Mouse (Mus musculus) thymus, postnatal 4 days (tissue): Measurements from ENCODE around the gene Slc25a5.

Experiments used
- DNase-seq: peaks from one replicate; pipeline ENCODE4 v3.0.0; 2021

Slc25a5 gene

GRCm38 (mm10) chrX:36803189-36803588 lies 7.7 kb downstream of the Slc25a5 start:
- peak; percentile 12 for DNase-seq

GRCm38 (mm10) chrX:36804196-36804595 lies 8.7 kb downstream of the Slc25a5 start:
- DNase-seq: no peak

GRCm38 (mm10) chrX:36805466-36806235 lies 10.2 kb downstream of the Slc25a5 start:
- DNase-seq: no peak

GRCm38 (mm10) chrX:36807360-36808317 lies 12.2 kb downstream of the Slc25a5 start:
- peak; percentile 86 for DNase-seq

GRCm38 (mm10) chrX:36808318-36808683 lies 12.8 kb downstream of the Slc25a5 start:
- DNase-seq: no peak

- peak; percentile 57 for DNase-seq
These were observed 15.9 kb downstream of the Slc25a5 start for GRCm38 (mm10) chrX:36811377-36811776.

- no peak for DNase-seq
These were observed 18.8 kb downstream of the Slc25a5 start for GRCm38 (mm10) chrX:36814161-36814836.

- DNase-seq: no peak
These were observed 19.6 kb downstream of the Slc25a5 start for GRCm38 (mm10) chrX:36815022-36815421.

- DNase-seq: no peak
These were observed 20.0 kb downstream of the Slc25a5 start for GRCm38 (mm10) chrX:36815439-36815838.

- DNase-seq: no peak
These were observed 21.0 kb downstream of the Slc25a5 start for GRCm38 (mm10) chrX:36816368-36816899.

GRCm38 (mm10) chrX:36816953-36817441 lies 21.5 kb downstream of the Slc25a5 start:
- DNase-seq: peak; percentile 25

GRCm38 (mm10) chrX:36819575-36819974 lies 24.1 kb downstream of the Slc25a5 start:
- no peak for DNase-seq

- DNase-seq: peak; percentile 57
These were observed 24.8 kb downstream of the Slc25a5 start for GRCm38 (mm10) chrX:36820201-36820600.

- no peak for DNase-seq
These were observed 28.7 kb downstream of the Slc25a5 start for GRCm38 (mm10) chrX:36823932-36824711.

- DNase-seq: no peak
These were observed 29.6 kb downstream of the Slc25a5 start for GRCm38 (mm10) chrX:36825032-36825431.

GRCm38 (mm10) chrX:36826873-36827272 lies 31.4 kb downstream of the Slc25a5 start:
- no peak for DNase-seq

GRCm38 (mm10) chrX:36830271-36830670 lies 34.8 kb downstream of the Slc25a5 start:
- no peak for DNase-seq

- no peak for DNase-seq
These were observed 36.2 kb downstream of the Slc25a5 start for GRCm38 (mm10) chrX:36831632-36832031.

- peak; percentile 85 for DNase-seq
These were observed 38.1 kb downstream of the Slc25a5 start for GRCm38 (mm10) chrX:36833397-36834084.

GRCm38 (mm10) chrX:36837069-36837676 lies 41.7 kb downstream of the Slc25a5 start:
- no peak for DNase-seq

- no peak for DNase-seq
These were observed 43.9 kb downstream of the Slc25a5 start for GRCm38 (mm10) chrX:36839391-36839790.
